Mouse (Mus musculus): ENCODE results near the gene Hhat. TPM values are rescaled to one million over a fixed set of nuclear protein-coding genes. Genes with fewer than 3 reads are reported as not detected.

The Hhat gene
- total and polyA plus RNA-seq, 3 experiments, result 0.21 to 1.2 (median 1.1) TPM

GRCm38 (mm10) chr1:192749270-192750041 is 21.6 kb downstream of the Hhat start:
- Histone ChIP-seq H3K4me3 (replicated peaks in 1 of 3; ENCODE audit: low read depth in 2 of 3, low read length in 2 of 3, poor library complexity in 1 of 3) (no peak overlapping the region), H3K79me2 (replicated peaks; ENCODE audit: control insufficient read depth, extremely low read depth, insufficient read depth, poor library complexity, severe bottlenecking) (no peaks in the 10 kb centered on the region), H3K4me1 (ENCODE audit: control insufficient read depth in 1 of 2, insufficient read depth in 2 of 2) (peaks cover 42 to 75% of the 10 kb centered on the region in 2 experiments), H3K4me2 (ENCODE audit: insufficient read depth, low read depth, poor library complexity, severe bottlenecking) (peak overlapping the region; percentile 68), H3K27ac (ENCODE audit: insufficient read depth, low read depth) (0 out of 2 replicates have a peak overlapping the region, but pooled peaks have one; percentile 49), H3K9ac (ENCODE audit: insufficient read depth, low read depth) (no peak overlapping the region), H3K9me3 (replicated peaks; ENCODE audit: low read length) (no peaks in the 10 kb centered on the region), H3K27me3 (replicated peaks) (no peaks in the 10 kb centered on the region), H3K36me3 (replicated peaks in 1 of 2; ENCODE audit: control insufficient read depth in 1 of 2, insufficient read depth in 1 of 2, low read length in 1 of 2) (no peaks in the 10 kb centered on the region)
- peak; percentile 71 for DNase-seq (ENCODE audit: extremely low read depth)
- dilution Hi-C loops (cut with MboI; ENCODE audit: extremely low pct_ligation_motif_present, extremely low pct_unique_long_range_greater_than_20kb, low sequenced_read_pairs), result no loop called here
- in situ Hi-C loops (cut with MboI; ENCODE audit: low pct_ligation_motif_present, low pct_unique_long_range_greater_than_20kb, low sequenced_read_pairs), result loop anchor here (25.0 kb wide), 1 partner anchor 363 kb away; no protein-coding TSS in a partner anchor
- TF ChIP-seq POLR2A (IDR thresholded peaks at IDR 0.05; ENCODE audit: low read depth, low read length) (no peak), MEF2A (IDR thresholded peaks at IDR 0.05; ENCODE audit: borderline replicate concordance, low read depth, low read length) (no peak), PAX5 (IDR thresholded peaks at IDR 0.05; ENCODE audit: low read length) (no peak), CHD1 (IDR thresholded peaks at IDR 0.05; ENCODE audit: low read depth, low read length) (no peak), RAD21 (IDR thresholded peaks at IDR 0.05; ENCODE audit: low read depth, low read length) (no peak; the same call in 1 of the 2 replicates), ZNF384 (IDR thresholded peaks at IDR 0.05; ENCODE audit: low read depth, low read length) (peak; percentile 44; the same call in 1 of the 2 replicates), TBP (conservative IDR thresholded peaks at IDR 0.05; ENCODE audit: low read depth, low read length) (no peak), MXI1 (IDR thresholded peaks at IDR 0.05; ENCODE audit: low read depth, low read length) (peak; percentile 37; the same call in 1 of the 2 replicates), TCF12 (IDR thresholded peaks at IDR 0.05; ENCODE audit: low read depth, low read length) (no peak), SMC3 (IDR thresholded peaks at IDR 0.05; ENCODE audit: low read depth, low read length) (no peak), SIN3A (IDR thresholded peaks at IDR 0.05; ENCODE audit: low read length) (peak; percentile 28; the same call in 1 of the 2 replicates), USF1 (IDR thresholded peaks at IDR 0.05; ENCODE audit: low read depth, low read length) (no peak), MYC (IDR thresholded peaks at IDR 0.05; ENCODE audit: low read depth, low read length) (no peak), NELFE (IDR thresholded peaks at IDR 0.05; ENCODE audit: low read depth, low read length) (no peak), CTCF (conservative IDR thresholded peaks at IDR 0.05 in 1 of 2, IDR thresholded peaks at IDR 0.05 in 1 of 2; ENCODE audit: low read depth in 2 of 2, low read length in 2 of 2) (no peak), MAX (IDR thresholded peaks at IDR 0.05; ENCODE audit: low read length) (no peak), USF2 (conservative IDR thresholded peaks at IDR 0.05; ENCODE audit: low read depth, low read length) (no peak), ZKSCAN1 (IDR thresholded peaks at IDR 0.05; ENCODE audit: borderline replicate concordance, low read depth, low read length) (no peak), BHLHE40 (IDR thresholded peaks at IDR 0.05; ENCODE audit: low read depth, low read length) (peak; percentile 66), CHD2 (IDR thresholded peaks at IDR 0.05; ENCODE audit: low read length) (0 out of 2 replicates have a peak, but pooled peaks have one; percentile 4)

- in situ Hi-C loops (cut with MboI; ENCODE audit: low pct_ligation_motif_present, low pct_unique_long_range_greater_than_20kb, low sequenced_read_pairs) (no loop called here), dilution Hi-C loops (cut with MboI; ENCODE audit: extremely low pct_ligation_motif_present, extremely low pct_unique_long_range_greater_than_20kb, low sequenced_read_pairs) (no loop called here)
- H3K9ac ChIP-seq (ENCODE audit: insufficient read depth, low read depth), result no peak overlapping the region
- no peak overlapping the region for H3K27ac ChIP-seq (ENCODE audit: insufficient read depth, low read depth)
- H3K9me3 ChIP-seq (replicated peaks; ENCODE audit: low read length), result no peaks in the 10 kb centered on the region
- no peak for TF ChIP-seq USF1 (IDR thresholded peaks at IDR 0.05; ENCODE audit: low read depth, low read length)
- TF ChIP-seq SIN3A (IDR thresholded peaks at IDR 0.05; ENCODE audit: low read length), result no peak
- no peak for TF ChIP-seq MEF2A (IDR thresholded peaks at IDR 0.05; ENCODE audit: borderline replicate concordance, low read depth, low read length)
- TF ChIP-seq JUND (conservative IDR thresholded peaks at IDR 0.05; ENCODE audit: low read depth, low read length), result no peak
- TF ChIP-seq ZNF384 (IDR thresholded peaks at IDR 0.05; ENCODE audit: low read depth, low read length), result no peak
- no peak for TF ChIP-seq ETS1 (conservative IDR thresholded peaks at IDR 0.05; ENCODE audit: low read depth, low read length)
- no peak for TF ChIP-seq JUN (IDR thresholded peaks at IDR 0.05; ENCODE audit: insufficient read depth, low read depth, low read length)
- TF ChIP-seq POLR2AphosphoS2 (IDR thresholded peaks at IDR 0.05; ENCODE audit: low read depth, low read length), result no peak
- TF ChIP-seq IRF4 (IDR thresholded peaks at IDR 0.05; ENCODE audit: low read depth, low read length), result no peak
- no peak for TF ChIP-seq PAX5 (IDR thresholded peaks at IDR 0.05; ENCODE audit: low read length)
- no peak for TF ChIP-seq UBTF (IDR thresholded peaks at IDR 0.05; ENCODE audit: low read depth, low read length)
- H3K36me3 ChIP-seq (replicated peaks in 1 of 2; ENCODE audit: control insufficient read depth in 1 of 2, insufficient read depth in 1 of 2, low read length in 1 of 2), result no peaks in the 10 kb centered on the region
- peaks cover 41 to 71% of the 10 kb centered on the region in 2 experiments for H3K4me1 ChIP-seq (ENCODE audit: control insufficient read depth in 1 of 2, insufficient read depth in 2 of 2)
- H3K4me3 ChIP-seq (replicated peaks in 1 of 3; ENCODE audit: low read depth in 2 of 3, low read length in 2 of 3, poor library complexity in 1 of 3), result no peak overlapping the region
- peak overlapping the region; percentile 39; the same call in 1 of the 2 replicates for H3K4me2 ChIP-seq (ENCODE audit: insufficient read depth, low read depth, poor library complexity, severe bottlenecking)
- H3K27me3 ChIP-seq (replicated peaks), result no peaks in the 10 kb centered on the region
- DNase-seq (ENCODE audit: extremely low read depth), result no peak
- H3K79me2 ChIP-seq (replicated peaks; ENCODE audit: control insufficient read depth, extremely low read depth, insufficient read depth, poor library complexity, severe bottlenecking), result no peaks in the 10 kb centered on the region
Measured at GRCm38 (mm10) chr1:192746201-192746600, 24.8 kb downstream of the Hhat start.
